Mouse (Mus musculus) MEL (cell line): ENCODE data around the gene Dlx3. TPM values are rescaled to one million over a fixed set of nuclear protein-coding genes. Genes with fewer than 3 reads are reported as not detected.

ENCODE experiments used
- DNase-seq: peaks from one replicate; pipeline ENCODE4 v3.0.0; 2011; ENCODE audit warnings: low read depth, low spot score
- H3K27ac ChIP-seq: 2 replicates; pipeline ENCODE4 v1.5.1; 2012; ENCODE audit warnings: low read depth, mild to moderate bottlenecking, control low read depth, low read length, moderate library complexity; ENCODE audit not compliant: control insufficient read depth
- H3K27me3 ChIP-seq, 2 experiments: fragments of 150-350 bp in 1 of 2; sonication (generic) in 1 of 2; 2 replicates each; pipeline ENCODE4 v1.6.1; 2012; ENCODE audit warnings: low read length in 2 of 2, mild to moderate bottlenecking in 2 of 2, improper control_type of control experiment in 1 of 2, moderate library complexity in 1 of 2; ENCODE audit not compliant: insufficient read depth in 2 of 2, control insufficient read depth in 1 of 2
- H3K36me3 ChIP-seq, 2 experiments: 2 replicates each; pipeline ENCODE4 v1.6.1; 2012 to 2014; ENCODE audit warnings: low read length in 2 of 2, improper control_type of control experiment in 1 of 2, inconsistent platforms in 1 of 2, mild to moderate bottlenecking in 1 of 2; ENCODE audit not compliant: insufficient read depth in 2 of 2, control insufficient read depth in 1 of 2
- H3K4me1 ChIP-seq, 2 experiments: fragments of 150-350 bp in 1 of 2; sonication (generic) in 1 of 2; 2 replicates each; pipeline ENCODE4 v1.6.1; 2012; ENCODE audit warnings: low read length in 2 of 2, improper control_type of control experiment in 1 of 2, mild to moderate bottlenecking in 1 of 2; ENCODE audit not compliant: insufficient read depth in 2 of 2, control insufficient read depth in 1 of 2
- H3K4me3 ChIP-seq, 2 experiments: fragments of 150-350 bp in 1 of 2; sonication (generic) in 1 of 2; 2 replicates each; pipeline ENCODE4 v1.5.1; 2012; ENCODE audit warnings: low read depth in 2 of 2, low read length in 2 of 2, mild to moderate bottlenecking in 2 of 2, moderate library complexity in 2 of 2, control low read depth in 1 of 2, improper control_type of control experiment in 1 of 2; ENCODE audit not compliant: control insufficient read depth in 1 of 2, insufficient read depth in 1 of 2
- H3K79me2 ChIP-seq: 2 replicates; pipeline ENCODE4 v1.6.1; 2012; ENCODE audit warnings: mild to moderate bottlenecking, low read length, moderate library complexity; ENCODE audit not compliant: control insufficient read depth, poor library complexity, insufficient read depth
- H3K9ac ChIP-seq: 2 replicates; pipeline ENCODE4 v1.6.1; 2012; ENCODE audit warnings: low read depth, mild to moderate bottlenecking, control low read depth, low read length, moderate library complexity; ENCODE audit not compliant: control insufficient read depth, poor library complexity, severe bottlenecking
- H3K9me3 ChIP-seq: fragments of 150-350 bp; sonication (generic); replicated peaks from 2 replicates; pipeline ENCODE4 v1.6.1; 2012; ENCODE audit warnings: mild to moderate bottlenecking, low read length, improper control_type of control experiment, moderate library complexity; ENCODE audit not compliant: insufficient read depth
- BHLHE40 ChIP-seq: IDR thresholded peaks from 2 replicates; pipeline ENCODE4 v1.6.1; 2012; ENCODE audit warnings: low read depth, mild to moderate bottlenecking, inconsistent platforms, low read length, improper control_type of control experiment, borderline replicate concordance
- CHD1 ChIP-seq: IDR thresholded peaks from 2 replicates; pipeline ENCODE4 v1.6.1; 2012; ENCODE audit warnings: low read depth, mild to moderate bottlenecking, inconsistent platforms, low read length, improper control_type of control experiment
- E2F4 ChIP-seq: IDR thresholded peaks from 2 replicates; pipeline ENCODE4 v1.6.1; 2011; ENCODE audit warnings: low read depth, low read length, improper control_type of control experiment, borderline replicate concordance
- ELF1 ChIP-seq: IDR thresholded peaks from 2 replicates; pipeline ENCODE4 v1.6.1; 2014; ENCODE audit warnings: low read depth, mild to moderate bottlenecking, inconsistent platforms, low read length, improper control_type of control experiment, moderate library complexity
- ETS1 ChIP-seq: IDR thresholded peaks from 2 replicates; pipeline ENCODE4 v1.6.1; 2012; ENCODE audit warnings: low read depth, mild to moderate bottlenecking, inconsistent platforms, low read length, improper control_type of control experiment, moderate library complexity
- GABPA ChIP-seq: IDR thresholded peaks from 2 replicates; pipeline ENCODE4 v1.6.1; 2012; ENCODE audit warnings: low read depth, mild to moderate bottlenecking, inconsistent platforms, low read length, improper control_type of control experiment, moderate library complexity
- GATA1 ChIP-seq: IDR thresholded peaks from 2 replicates; pipeline ENCODE4 v1.6.1; 2011; ENCODE audit warnings: low read depth, low read length, improper control_type of control experiment
- MAFK ChIP-seq: IDR thresholded peaks from 2 replicates; pipeline ENCODE4 v1.6.1; 2011; ENCODE audit warnings: low read depth, mild to moderate bottlenecking, low read length, improper control_type of control experiment, borderline replicate concordance
- MAX ChIP-seq: IDR thresholded peaks from 2 replicates; pipeline ENCODE4 v1.6.1; 2011; ENCODE audit warnings: low read length, improper control_type of control experiment
- MXI1 ChIP-seq: IDR thresholded peaks from 2 replicates; pipeline ENCODE4 v1.6.1; 2011; ENCODE audit warnings: mild to moderate bottlenecking, low read depth, low read length, improper control_type of control experiment
- MYB ChIP-seq: IDR thresholded peaks from 2 replicates; pipeline ENCODE4 v1.6.1; 2011; ENCODE audit warnings: mild to moderate bottlenecking, low read depth, low read length, improper control_type of control experiment
- MYC ChIP-seq: IDR thresholded peaks from 2 replicates; pipeline ENCODE4 v1.6.1; 2011; ENCODE audit warnings: low read depth, mild to moderate bottlenecking, low read length, improper control_type of control experiment, moderate library complexity
- NELFE ChIP-seq: IDR thresholded peaks from 2 replicates; pipeline ENCODE4 v1.6.1; 2011; ENCODE audit warnings: low read depth, low read length, improper control_type of control experiment
- POLR2AphosphoS2 ChIP-seq: IDR thresholded peaks from 2 replicates; pipeline ENCODE4 v1.6.1; 2011; ENCODE audit warnings: low read length, improper control_type of control experiment
- SIN3A ChIP-seq: IDR thresholded peaks from 2 replicates; pipeline ENCODE4 v1.6.1; 2012; ENCODE audit warnings: low read length, improper control_type of control experiment, inconsistent platforms
- SMC3 ChIP-seq: IDR thresholded peaks from 2 replicates; pipeline ENCODE4 v1.6.1; 2011; ENCODE audit warnings: low read depth, low read length, improper control_type of control experiment
- TBP ChIP-seq: IDR thresholded peaks from 2 replicates; pipeline ENCODE4 v1.8.0; 2011; ENCODE audit warnings: low read depth, low read length, improper control_type of control experiment
- UBTF ChIP-seq: IDR thresholded peaks from 2 replicates; pipeline ENCODE4 v1.6.1; 2012; ENCODE audit warnings: low read depth, mild to moderate bottlenecking, inconsistent platforms, low read length, improper control_type of control experiment, moderate library complexity, borderline replicate concordance; ENCODE audit not compliant: insufficient read depth
- USF1 ChIP-seq: IDR thresholded peaks from 2 replicates; pipeline ENCODE4 v1.6.1; 2014; ENCODE audit warnings: low read depth, mild to moderate bottlenecking, inconsistent platforms, low read length, improper control_type of control experiment, moderate library complexity
- USF2 ChIP-seq, 2 experiments: IDR thresholded peaks; 2 replicates each; pipeline ENCODE4 v1.6.1; 2011 to 2012; ENCODE audit warnings: improper control_type of control experiment in 2 of 2, low read length in 2 of 2, borderline replicate concordance in 1 of 2, inconsistent platforms in 1 of 2, low read depth in 1 of 2, mild to moderate bottlenecking in 1 of 2; ENCODE audit not compliant: insufficient read depth in 1 of 2
- ZC3H11A ChIP-seq: IDR thresholded peaks from 2 replicates; pipeline ENCODE4 v1.6.1; 2012; ENCODE audit warnings: low read depth, mild to moderate bottlenecking, inconsistent platforms, low read length, improper control_type of control experiment
- ZKSCAN1 ChIP-seq: IDR thresholded peaks from 2 replicates; pipeline ENCODE4 v1.6.1; 2012; ENCODE audit warnings: low read depth, mild to moderate bottlenecking, inconsistent platforms, low read length, improper control_type of control experiment, moderate library complexity
- ZNF384 ChIP-seq: IDR thresholded peaks from 2 replicates; pipeline ENCODE4 v1.6.1; 2012; ENCODE audit warnings: low read depth, mild to moderate bottlenecking, inconsistent platforms, low read length, improper control_type of control experiment
- polyA plus RNA-seq, 2 experiments: library from polyadenylated mRNA; stranded (reverse) in 1 of 2; unstranded in 1 of 2; fragments of >175 nt in 1 of 2; fragments of >200 nt in 1 of 2; gene quantifications; 2 replicates each; pipeline versions ENCODE4 v1.2.1 to v1.2.4; 2012; ENCODE audit warnings: low replicate concordance in 2 of 2, low read depth in 1 of 2; ENCODE audit not compliant: insufficient read length in 2 of 2, insufficient read depth in 1 of 2, missing spikeins in 1 of 2
- total RNA-seq: library from RNA; depleted of rRNA; stranded (reverse); fragments of 300-350 nt; gene quantifications from 2 replicates; pipeline ENCODE4 v1.2.3, GENCODE M21; 2012

The Dlx3 gene
- total and polyA plus RNA-seq, 3 experiments: not detected

DNA sequence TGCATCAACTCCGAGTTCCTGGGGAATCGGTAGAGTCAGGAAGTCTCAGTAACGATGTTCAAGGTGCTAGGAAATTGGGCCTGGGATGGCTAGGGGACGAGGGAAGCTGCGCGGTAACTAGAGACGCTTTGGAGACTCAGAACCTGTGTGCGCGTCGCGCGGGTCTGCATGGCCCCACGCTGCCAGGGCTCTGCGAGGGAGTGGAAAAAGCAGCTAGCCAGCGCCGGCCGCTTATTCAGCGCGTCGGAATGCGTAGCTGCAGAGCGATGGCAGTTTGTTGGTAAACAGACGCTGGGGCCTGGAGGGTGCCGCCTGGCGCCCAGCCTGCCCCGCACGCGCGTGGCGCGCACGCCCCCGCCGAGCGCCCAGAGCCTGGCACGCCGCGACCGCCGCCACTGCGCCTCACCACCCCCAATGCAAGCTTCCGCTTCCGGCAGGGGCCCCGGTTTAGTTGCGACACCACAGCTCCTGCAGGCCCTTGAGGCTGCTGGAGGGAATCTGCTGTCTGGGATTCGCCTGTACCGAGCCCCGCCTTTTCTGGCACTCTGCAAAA, 26.0 kb downstream of the Dlx3 start, which contains the start of gene Dlx4:
Dlx4 (minus strand) TSS at position 413 of the 553 bp plus-strand sequence.
- Histone ChIP-seq H3K9me3 (no peaks in the 10 kb centered on the region), H3K4me1 (no peaks in the 10 kb centered on the region), H3K27me3 (peaks cover 9% of the 10 kb centered on the region in 2 experiments), H3K4me3 (no peak within 1 kb of the TSS), H3K9ac (no peak within 1 kb of the TSS), H3K79me2 (no peaks in the 10 kb centered on the region), H3K36me3 (no peaks in the 10 kb centered on the region), H3K27ac (no peak within 1 kb of the TSS)
- DNase-seq: no peak
- no peak for TF ChIP-seq TBP
- no peak for TF ChIP-seq MAFK
- TF ChIP-seq POLR2AphosphoS2: no peak
- TF ChIP-seq ZC3H11A: no peak
- no peak for TF ChIP-seq SMC3
- TF ChIP-seq UBTF: no peak
- no peak for TF ChIP-seq CHD1
- TF ChIP-seq ELF1: no peak
- TF ChIP-seq USF1: no peak
- no peak for TF ChIP-seq USF2 (IDR thresholded peaks at IDR 0.05; ENCODE audit: borderline replicate concordance in 1 of 2, insufficient read depth in 1 of 2, low read depth in 1 of 2, low read length in 2 of 2)
- TF ChIP-seq SIN3A: no peak
- TF ChIP-seq BHLHE40: no peak
- no peak for TF ChIP-seq ZKSCAN1
- no peak for TF ChIP-seq ZNF384
- TF ChIP-seq ETS1: no peak
- TF ChIP-seq GATA1: no peak

DNA sequence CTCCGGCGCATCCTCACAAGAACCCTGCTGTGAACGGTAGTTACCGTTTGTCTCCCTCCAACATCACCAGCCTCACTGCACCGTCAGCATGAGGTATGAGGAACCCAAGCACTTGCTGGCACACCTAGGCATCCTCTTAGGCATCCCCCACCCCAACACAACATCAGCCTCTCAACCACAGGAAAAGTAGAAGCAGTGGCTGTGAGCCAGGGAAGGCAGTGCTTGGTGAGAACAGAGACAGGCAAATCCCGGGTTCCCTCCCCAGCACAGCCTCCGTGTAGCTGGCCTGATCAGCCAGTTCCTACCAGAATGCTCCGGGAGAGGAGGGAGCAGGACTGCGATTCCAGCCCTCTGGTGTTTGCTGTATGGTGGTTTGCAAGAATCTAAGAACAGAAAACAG, 28.8 kb downstream of the Dlx3 start:
- no peak for DNase-seq
- Histone ChIP-seq H3K79me2 (no peaks in the 10 kb centered on the region), H3K4me1 (no peaks in the 10 kb centered on the region), H3K27ac (no peak overlapping the region), H3K36me3 (no peaks in the 10 kb centered on the region), H3K27me3 (peaks cover 4 to 12% of the 10 kb centered on the region in 2 experiments), H3K9ac (no peak overlapping the region), H3K9me3 (no peaks in the 10 kb centered on the region), H3K4me3 (no peak overlapping the region)
- no peak for TF ChIP-seq MAX
- TF ChIP-seq GATA1: no peak
- no peak for TF ChIP-seq NELFE
- no peak for TF ChIP-seq MYC
- TF ChIP-seq ZKSCAN1: no peak
- no peak for TF ChIP-seq E2F4
- no peak for TF ChIP-seq UBTF
- no peak for TF ChIP-seq GABPA
- no peak for TF ChIP-seq MXI1
- TF ChIP-seq MYB: no peak
